Mouse (Mus musculus) hindbrain, embryonic 14.5 days (tissue): Measurements from ENCODE around the gene Fbxo42. TPM values are rescaled to one million over a fixed set of nuclear protein-coding genes. Genes with fewer than 3 reads are reported as not detected.

Source experiments
- ATAC-seq: fragments of 200-750 bp; cut with Nextera tagmentation; 2 replicates; pipeline ENCODE4 v1.8.0; 2017; ENCODE audit warnings: moderate number of reproducible peaks, mild to moderate bottlenecking, moderate TSS enrichment, moderate library complexity; ENCODE audit not compliant: low FRiP score
- DNase-seq: peaks from one replicate; pipeline ENCODE4 v3.0.0-alpha.2; 2015; ENCODE audit warnings: low spot score
- H3K27ac ChIP-seq: fragments of 300-500 bp; sonication (generic); 2 replicates; pipeline ENCODE4 v1.5.1; 2014; ENCODE audit warnings: mild to moderate bottlenecking, moderate library complexity
- H3K27me3 ChIP-seq: fragments of 300-500 bp; sonication (generic); 2 replicates; pipeline ENCODE4 v1.6.1; 2014; ENCODE audit warnings: mild to moderate bottlenecking, low read length, mixed read lengths; ENCODE audit not compliant: control insufficient read depth, insufficient read depth
- H3K36me3 ChIP-seq: fragments of 300-500 bp; sonication (generic); replicated peaks from 2 replicates; pipeline ENCODE4 v1.6.1; 2014; ENCODE audit not compliant: control insufficient read depth, insufficient read depth
- H3K4me1 ChIP-seq: fragments of 300-500 bp; sonication (generic); replicated peaks from 2 replicates; pipeline ENCODE4 v1.6.1; 2014; ENCODE audit warnings: antibody characterized with exemption, low read length, mixed read lengths; ENCODE audit not compliant: control insufficient read depth, insufficient read depth
- H3K4me2 ChIP-seq: fragments of 300-500 bp; sonication (generic); replicated peaks from 2 replicates; pipeline ENCODE4 v1.6.1; 2014; ENCODE audit warnings: mild to moderate bottlenecking, moderate library complexity
- H3K4me3 ChIP-seq: fragments of 300-500 bp; sonication (generic); replicated peaks from 2 replicates; pipeline ENCODE4 v1.5.1; 2014; ENCODE audit warnings: mild to moderate bottlenecking, low read length
- H3K9ac ChIP-seq: fragments of 300-500 bp; sonication (generic); 2 replicates; pipeline ENCODE4 v1.6.1; 2014
- H3K9me3 ChIP-seq: fragments of 300-500 bp; sonication (generic); 2 replicates; pipeline ENCODE4 v1.6.1; 2016; ENCODE audit warnings: low read length; ENCODE audit not compliant: control insufficient read depth
- WGBS: fragments of 180-500 bp; shearing (Covaris S2); extraction: QIAGEN DNeasy Blood & Tissue Kit; methylation state at CpG from one replicate; pipeline ENCODE4 v1.1.7; 2014; 5-methylcytosine and 5-hydroxymethylcytosine counted together
- polyA plus RNA-seq: library from polyadenylated mRNA; unstranded; fragments of >200 nt; fragmentation: Nextera tagmentation; extraction: Ambion mirVana; gene quantifications from 2 replicates; pipeline ENCODE4 v1.2.1, GENCODE M21; 2014

The Fbxo42 gene
- polyA plus RNA-seq, 1 experiment from 2014 or later, result 27.6 TPM

DNA sequence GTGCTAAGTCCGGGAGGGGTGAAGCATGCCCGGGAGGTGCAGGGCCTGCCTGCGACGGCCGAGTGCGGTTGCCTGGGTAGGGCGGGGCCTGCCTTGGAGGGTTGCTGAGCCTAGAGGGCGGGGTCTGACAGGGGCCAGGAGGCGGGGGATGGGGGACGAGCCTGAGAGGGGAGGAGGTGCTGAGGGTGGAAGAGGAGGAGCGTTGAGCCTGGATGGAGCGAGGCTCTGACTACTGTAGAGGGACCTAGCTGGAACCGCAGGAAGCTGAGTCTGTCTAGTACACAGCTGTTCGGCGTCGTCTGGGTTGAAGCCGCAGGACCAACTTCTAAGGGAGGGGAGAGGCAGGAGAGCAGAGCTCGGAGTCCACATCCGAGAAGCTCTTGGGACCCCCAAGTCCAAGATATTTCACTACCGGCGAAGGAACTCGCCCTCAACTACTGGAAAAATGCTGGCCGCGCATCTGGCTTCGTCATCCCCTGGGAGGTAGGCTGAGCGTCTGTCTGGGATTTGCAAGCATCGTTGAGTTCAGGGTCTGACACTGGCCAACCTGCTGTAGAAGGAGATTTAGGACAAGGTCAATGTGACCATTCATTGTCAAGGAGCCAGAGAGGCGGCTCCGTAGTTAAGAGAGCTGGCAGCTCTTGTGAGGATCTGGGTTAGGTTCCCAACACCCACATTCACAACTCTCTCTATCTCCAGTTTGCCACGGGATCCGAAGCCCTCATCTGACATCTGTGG lies 91.8 kb downstream of the Fbxo42 start, which contains the start of gene Arhgef19:
Gene Arhgef19 (plus strand): TSS at position 112 of the 738 bp plus-strand sequence.
- Histone ChIP-seq H3K9ac (peak within 1 kb of the TSS; percentile 41; the same call in 1 of the 2 replicates), H3K27ac (no peak within 1 kb of the TSS), H3K4me3 (peak within 1 kb of the TSS; percentile 31), H3K4me1 (peaks cover 33% of the 10 kb centered on the region), H3K9me3 (no peaks in the 10 kb centered on the region), H3K4me2 (peak within 1 kb of the TSS; percentile 61), H3K36me3 (no peaks in the 10 kb centered on the region), H3K27me3 (peaks cover 63% of the 10 kb centered on the region)
- under 1% methylated on average over 31 of the region's 31 CpGs for WGBS
- DNase-seq (peak; percentile 36), ATAC-seq (peak; percentile 84)

DNA sequence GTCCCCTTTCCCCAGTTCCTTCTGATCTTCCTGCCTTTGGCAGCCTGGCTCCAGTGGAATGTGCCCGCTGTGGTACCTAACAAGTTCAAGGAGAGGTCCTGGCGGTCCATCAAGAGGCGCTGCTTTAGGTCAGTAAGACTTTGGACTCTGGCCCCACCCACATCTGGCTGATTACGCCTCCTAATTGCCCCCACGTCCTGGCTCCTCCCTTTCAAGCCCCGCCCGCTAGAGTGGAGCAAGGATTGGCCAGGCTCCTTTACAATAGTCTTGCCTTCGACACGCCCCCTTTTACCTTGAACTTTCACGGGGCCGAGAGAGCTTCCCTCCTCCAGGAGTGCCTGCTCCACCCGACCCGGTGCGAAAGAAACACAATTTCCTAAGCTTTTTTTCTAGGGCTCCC lies 92.9 kb downstream of the Fbxo42 start:
- Histone ChIP-seq H3K4me2 (0 out of 2 replicates have a peak overlapping the region, but pooled peaks have one; percentile 7), H3K4me3 (no peak overlapping the region), H3K36me3 (no peaks in the 10 kb centered on the region), H3K9me3 (no peaks in the 10 kb centered on the region), H3K9ac (no peak overlapping the region), H3K27me3 (peaks cover 66% of the 10 kb centered on the region), H3K27ac (no peak overlapping the region), H3K4me1 (peaks cover 36% of the 10 kb centered on the region)
- DNase-seq (no peak), ATAC-seq (no peak)
- WGBS, result 1% methylated on average over 14 of the region's 14 CpGs

DNA sequence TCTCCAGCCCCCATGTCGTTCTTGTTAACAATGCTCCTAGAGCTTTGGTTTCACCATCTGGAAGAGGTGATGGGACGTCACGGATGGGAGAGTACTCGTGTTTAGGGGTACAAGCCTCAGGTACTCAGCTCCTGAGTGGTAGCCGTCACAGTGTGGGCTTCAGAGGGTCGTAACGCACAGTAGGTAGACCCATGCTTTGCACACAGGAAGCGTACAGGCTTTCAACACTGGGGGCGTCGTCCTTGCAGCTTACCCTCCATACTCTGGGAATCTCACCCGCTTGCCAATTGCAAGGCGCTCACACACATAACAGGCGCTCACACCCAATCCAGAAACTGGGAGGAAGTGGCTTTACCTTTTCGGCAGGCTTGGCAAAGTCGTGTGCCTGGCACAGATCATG lies 94.1 kb downstream of the Fbxo42 start:
- 33% methylated on average over 15 of the region's 15 CpGs for WGBS
- no peak overlapping the region for H3K9ac ChIP-seq
- no peaks in the 10 kb centered on the region for H3K36me3 ChIP-seq
- no peak for DNase-seq
- no peak overlapping the region for H3K4me2 ChIP-seq
- ATAC-seq, result no peak
- H3K27ac ChIP-seq, result no peak overlapping the region
- H3K27me3 ChIP-seq, result peaks cover 77% of the 10 kb centered on the region
- H3K4me3 ChIP-seq, result no peak overlapping the region
- H3K9me3 ChIP-seq, result no peaks in the 10 kb centered on the region
- H3K4me1 ChIP-seq, result peaks cover 44% of the 10 kb centered on the region

DNA sequence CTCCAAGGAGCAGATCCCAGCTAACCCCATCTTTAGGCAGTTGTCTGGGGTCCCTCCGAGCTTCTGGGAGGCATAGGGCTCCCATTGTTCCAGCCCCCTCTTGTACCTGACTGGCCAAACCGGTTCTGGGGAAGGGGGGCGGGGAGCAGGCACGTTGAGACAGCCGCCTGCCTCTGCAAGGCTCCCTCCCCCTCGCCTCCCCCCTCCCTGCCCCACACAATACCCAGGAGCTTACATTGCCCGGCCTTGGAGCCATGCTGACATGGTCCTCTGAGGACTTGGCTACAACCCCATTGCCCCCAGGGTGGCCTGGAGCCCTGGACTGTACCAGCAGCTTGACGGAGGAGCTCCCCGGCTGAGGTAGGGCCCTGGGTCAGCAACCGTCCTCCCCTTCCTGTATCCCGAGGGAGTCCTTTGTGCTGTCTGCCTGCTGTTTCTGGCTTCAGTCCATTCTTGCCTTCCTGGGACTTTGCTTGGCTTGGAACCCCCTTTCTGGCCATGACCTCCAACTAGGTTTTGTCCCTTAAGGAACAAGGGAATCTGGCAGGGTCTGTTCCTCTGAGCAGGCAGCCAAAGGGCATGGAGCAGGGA lies 95.0 kb downstream of the Fbxo42 start:
- H3K9ac ChIP-seq, result no peak overlapping the region
- H3K4me1 ChIP-seq, result peaks cover 46% of the 10 kb centered on the region
- no peak overlapping the region for H3K27ac ChIP-seq
- no peaks in the 10 kb centered on the region for H3K9me3 ChIP-seq
- H3K27me3 ChIP-seq, result peaks cover 77% of the 10 kb centered on the region
- WGBS, result 4% methylated on average over 11 of the region's 11 CpGs
- no peak overlapping the region for H3K4me3 ChIP-seq
- no peak overlapping the region; the same call in 1 of the 2 replicates for H3K4me2 ChIP-seq
- H3K36me3 ChIP-seq, result no peaks in the 10 kb centered on the region
- no peak; the same call in 1 of the 2 replicates for ATAC-seq
- DNase-seq, result no peak

DNA sequence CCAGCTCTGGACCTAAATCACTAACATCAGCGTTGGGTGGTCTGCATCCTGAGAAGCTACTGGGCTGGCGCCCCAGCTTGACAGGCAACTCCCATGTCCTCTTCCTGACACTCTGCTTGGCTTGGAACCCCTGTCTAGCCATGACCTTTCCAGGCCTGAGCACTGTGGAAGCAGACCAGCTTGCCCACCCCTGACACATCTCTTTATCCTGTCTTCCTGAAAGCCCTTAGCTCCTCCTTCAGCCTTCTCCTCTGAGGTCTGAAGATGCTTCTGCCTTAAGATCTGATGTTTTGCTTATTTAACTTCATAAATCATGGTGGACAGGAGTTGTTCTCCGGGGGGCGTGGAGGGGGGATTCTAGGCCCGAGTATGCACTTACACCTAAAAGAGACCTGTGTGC lies 95.9 kb downstream of the Fbxo42 start:
- Histone ChIP-seq H3K4me2 (no peak overlapping the region), H3K4me3 (no peak overlapping the region), H3K9me3 (no peaks in the 10 kb centered on the region), H3K4me1 (peaks cover 46% of the 10 kb centered on the region), H3K27me3 (peaks cover 78% of the 10 kb centered on the region), H3K36me3 (no peaks in the 10 kb centered on the region), H3K27ac (no peak overlapping the region), H3K9ac (no peak overlapping the region)
- 73% methylated on average over 5 of the region's 5 CpGs for WGBS
- ATAC-seq (no peak), DNase-seq (no peak)

DNA sequence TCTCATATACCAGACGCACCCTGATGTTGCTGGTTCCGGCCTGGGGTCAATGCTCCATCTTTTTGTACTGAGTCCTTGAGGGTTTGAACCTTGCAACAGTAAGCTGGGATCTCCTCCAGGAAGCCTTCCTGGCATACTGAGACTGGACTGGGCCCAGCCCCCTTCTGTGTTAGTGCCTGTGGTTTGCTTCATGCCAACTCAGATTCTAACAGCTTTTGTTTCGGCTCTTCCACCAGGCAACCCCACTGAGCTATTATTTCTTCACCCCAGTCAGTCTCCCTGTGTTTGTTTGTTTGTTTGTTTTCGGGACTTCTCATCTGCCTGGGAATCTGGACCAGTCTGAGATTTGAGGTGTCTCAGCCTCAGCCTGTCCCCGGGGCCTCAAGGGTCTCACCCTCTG lies 96.7 kb downstream of the Fbxo42 start:
- H3K4me1 ChIP-seq, result peaks cover 38% of the 10 kb centered on the region
- peaks cover 80% of the 10 kb centered on the region for H3K27me3 ChIP-seq
- peak overlapping the region; percentile 1; the same call in 1 of the 2 replicates for H3K4me2 ChIP-seq
- DNase-seq (no peak), ATAC-seq (no peak)
- H3K36me3 ChIP-seq, result no peaks in the 10 kb centered on the region
- H3K9me3 ChIP-seq, result no peaks in the 10 kb centered on the region
- no peak overlapping the region for H3K9ac ChIP-seq
- no peak overlapping the region for H3K4me3 ChIP-seq
- peak overlapping the region; percentile 79 for H3K27ac ChIP-seq
- 30% methylated on average over 5 of the region's 5 CpGs for WGBS

DNA sequence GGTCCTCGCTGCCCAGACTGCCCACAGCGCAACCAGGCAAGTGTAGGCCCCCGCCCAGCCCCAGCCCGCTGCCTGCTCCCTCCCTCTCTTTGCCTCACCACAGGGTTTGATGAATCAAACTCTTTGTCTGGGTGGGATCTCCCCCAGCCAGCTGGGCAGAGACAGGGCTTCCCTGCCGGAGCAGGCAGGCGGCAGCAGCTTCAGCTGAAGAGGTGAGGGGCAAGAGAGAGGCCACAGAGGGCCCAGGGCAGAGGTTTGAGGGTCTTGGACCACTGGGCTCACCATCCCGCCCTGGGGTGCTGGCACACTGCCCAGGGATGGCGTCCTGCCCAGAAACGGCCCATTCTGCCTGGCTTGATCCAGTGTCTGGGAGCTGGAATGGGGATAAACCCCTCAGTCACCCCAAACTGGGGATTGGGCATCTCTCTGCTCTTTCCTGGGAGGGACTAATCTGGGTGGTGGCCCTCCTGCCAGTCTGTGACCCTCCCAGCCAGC lies 97.3 kb downstream of the Fbxo42 start:
- peak; percentile 46; the same call in 1 of the 2 replicates for ATAC-seq
- Histone ChIP-seq H3K4me2 (peak overlapping the region; percentile 1; the same call in 1 of the 2 replicates), H3K27me3 (peaks cover 80% of the 10 kb centered on the region), H3K36me3 (no peaks in the 10 kb centered on the region), H3K27ac (peak overlapping the region; percentile 79), H3K4me1 (peaks cover 32% of the 10 kb centered on the region), H3K9ac (no peak overlapping the region), H3K4me3 (no peak overlapping the region), H3K9me3 (no peaks in the 10 kb centered on the region)
- WGBS, result 5% methylated on average over 9 of the region's 9 CpGs
- DNase-seq, result peak; percentile 75

DNA sequence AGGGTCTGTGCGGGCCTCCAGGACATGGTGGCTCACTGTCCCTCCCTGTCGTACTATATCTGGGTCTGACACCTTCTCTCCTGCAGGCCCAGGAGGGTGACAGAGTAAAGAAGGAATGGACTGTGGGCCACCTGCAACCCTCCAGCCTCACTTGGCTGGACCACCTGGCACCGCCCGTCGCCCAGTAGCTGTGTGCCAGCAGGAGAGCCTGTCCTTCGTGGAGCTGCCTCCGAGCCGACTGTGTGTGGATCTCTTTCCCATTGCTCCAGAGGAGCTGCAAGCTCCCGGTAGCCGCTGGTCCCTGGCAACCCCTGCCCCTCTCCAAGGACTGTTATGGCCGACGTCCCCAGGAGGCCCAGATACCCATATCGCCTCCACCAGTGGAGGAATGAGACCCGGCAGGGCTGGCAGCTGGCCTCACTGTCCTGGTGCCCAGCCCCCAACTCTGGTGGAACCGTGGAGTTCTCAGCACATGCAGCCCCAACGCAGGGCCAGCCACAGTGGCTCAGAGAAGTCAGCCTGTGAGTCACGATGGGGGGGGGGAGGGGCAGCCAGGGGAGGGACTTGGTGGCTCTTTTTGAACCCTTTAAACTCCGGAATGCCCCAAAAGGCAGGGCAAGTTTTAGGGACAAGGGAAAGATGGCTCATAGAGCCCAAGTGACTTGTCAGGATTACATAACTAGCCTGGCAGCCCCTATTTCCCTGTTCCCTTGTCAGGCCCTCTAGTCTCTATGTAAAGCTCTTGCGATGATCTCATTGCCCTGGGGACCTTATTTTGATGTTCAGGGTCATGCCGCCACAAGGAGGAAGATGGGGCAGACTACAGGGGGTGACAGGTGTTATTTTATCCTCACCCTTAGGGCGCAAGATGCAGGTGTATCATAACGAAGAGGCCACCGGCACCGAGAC lies 98.6 kb downstream of the Fbxo42 start:
- Histone ChIP-seq H3K9me3 (no peaks in the 10 kb centered on the region), H3K4me3 (no peak overlapping the region), H3K9ac (no peak overlapping the region), H3K27ac (no peak overlapping the region), H3K4me1 (peaks cover 32% of the 10 kb centered on the region), H3K4me2 (peak overlapping the region; percentile 48), H3K27me3 (peaks cover 66% of the 10 kb centered on the region), H3K36me3 (no peaks in the 10 kb centered on the region)
- 18% methylated on average over 24 of the region's 24 CpGs for WGBS
- DNase-seq, result no peak
- ATAC-seq, result no peak

DNA sequence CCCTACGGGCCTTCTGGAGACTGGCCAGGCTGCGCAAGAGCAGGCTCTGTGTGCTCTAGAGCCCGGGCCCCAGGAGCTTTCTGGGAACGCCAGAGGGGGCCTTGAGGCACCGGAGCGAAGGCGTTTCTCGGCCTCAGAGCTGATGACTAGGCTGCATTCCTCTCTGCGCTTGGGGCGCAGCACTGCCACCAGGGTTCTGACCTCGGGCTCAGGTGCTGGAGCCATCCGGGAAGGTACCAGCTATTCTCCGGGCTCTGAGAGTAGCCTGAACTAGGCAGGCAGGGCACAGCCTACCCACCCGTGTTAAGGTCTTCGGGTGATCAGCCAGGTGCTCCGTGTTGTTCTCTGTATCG lies 99.3 kb downstream of the Fbxo42 start:
- H3K4me3 ChIP-seq, result no peak overlapping the region
- 2% methylated on average over 17 of the region's 17 CpGs for WGBS
- no peaks in the 10 kb centered on the region for H3K36me3 ChIP-seq
- H3K4me1 ChIP-seq, result peaks cover 32% of the 10 kb centered on the region
- no peak overlapping the region for H3K27ac ChIP-seq
- no peak overlapping the region for H3K9ac ChIP-seq
- peaks cover 60% of the 10 kb centered on the region for H3K27me3 ChIP-seq
- H3K4me2 ChIP-seq, result peak overlapping the region; percentile 48
- ATAC-seq (no peak), DNase-seq (no peak)
- H3K9me3 ChIP-seq, result no peaks in the 10 kb centered on the region
